Mouse (Mus musculus) liver, embryonic 16.5 days (tissue): ENCODE data around the gene S1pr1. TPM values are rescaled to one million over a fixed set of nuclear protein-coding genes. Genes with fewer than 3 reads are reported as not detected.

Experiments used
- polyA plus RNA-seq: library from polyadenylated mRNA; unstranded; fragments of >200 nt; fragmentation: Nextera tagmentation; extraction: Ambion mirVana; gene quantifications from 2 replicates; pipeline ENCODE4 v1.2.1, GENCODE M21; 2015

Gene S1pr1
- polyA plus RNA-seq, 1 experiment from 2014 or later = 10.4 TPM

Other genes with a start within 250 kb of the S1pr1 start
- 13.6 and 15.4 TPM in 2 replicates for gene Dph5, start 172.8 kb upstream of the S1pr1 start, polyA plus RNA-seq